Mouse (Mus musculus) embryonic facial prominence, embryonic 12.5 days (tissue): ENCODE measurements around the gene Pgpep1. TPM values are rescaled to one million over a fixed set of nuclear protein-coding genes. Genes with fewer than 3 reads are reported as not detected.

Source experiments
- ATAC-seq: fragments of 200-750 bp; cut with Nextera tagmentation; 2 replicates; pipeline ENCODE4 v1.8.0; 2017; ENCODE audit not compliant: insufficient number of reproducible peaks, insufficient read depth, low FRiP score, low TSS enrichment
- H3K27ac ChIP-seq: fragments of 300-500 bp; sonication (generic); 2 replicates; pipeline ENCODE4 v1.5.1; 2016; ENCODE audit warnings: mild to moderate bottlenecking
- H3K27me3 ChIP-seq: fragments of 300-500 bp; sonication (generic); 2 replicates; pipeline ENCODE4 v1.6.1; 2016; ENCODE audit warnings: mild to moderate bottlenecking, moderate library complexity
- H3K36me3 ChIP-seq: fragments of 300-500 bp; sonication (generic); 2 replicates; pipeline ENCODE4 v1.6.1; 2016; ENCODE audit warnings: mild to moderate bottlenecking
- H3K4me1 ChIP-seq: fragments of 300-500 bp; sonication (generic); 2 replicates; pipeline ENCODE4 v1.6.1; 2016
- H3K4me2 ChIP-seq: fragments of 300-500 bp; sonication (generic); replicated peaks from 2 replicates; pipeline ENCODE4 v1.6.1; 2016; ENCODE audit warnings: mild to moderate bottlenecking, moderate library complexity
- H3K4me3 ChIP-seq: fragments of 300-500 bp; sonication (generic); 2 replicates; pipeline ENCODE4 v1.5.1; 2016; ENCODE audit warnings: mild to moderate bottlenecking
- H3K9ac ChIP-seq: fragments of 300-500 bp; sonication (generic); 2 replicates; pipeline ENCODE4 v1.6.1; 2016; ENCODE audit warnings: mild to moderate bottlenecking, moderate library complexity
- H3K9me3 ChIP-seq: fragments of 300-500 bp; sonication (generic); 2 replicates; pipeline ENCODE4 v1.6.1; 2016; ENCODE audit warnings: mild to moderate bottlenecking, moderate library complexity
- WGBS: fragments of 180-500 bp; shearing (Covaris S2); methylation state at CpG from one replicate; pipeline ENCODE4 v1.1.7; 2016; 5-methylcytosine and 5-hydroxymethylcytosine counted together
- polyA plus RNA-seq: library from polyadenylated mRNA; unstranded; fragments of >200 nt; fragmentation: Nextera tagmentation; extraction: Ambion mirVana; gene quantifications from 2 replicates; pipeline ENCODE4 v1.2.1, GENCODE M21; 2016

Pgpep1 gene
- polyA plus RNA-seq, 1 experiment from 2014 or later: 59.5 TPM

DNA sequence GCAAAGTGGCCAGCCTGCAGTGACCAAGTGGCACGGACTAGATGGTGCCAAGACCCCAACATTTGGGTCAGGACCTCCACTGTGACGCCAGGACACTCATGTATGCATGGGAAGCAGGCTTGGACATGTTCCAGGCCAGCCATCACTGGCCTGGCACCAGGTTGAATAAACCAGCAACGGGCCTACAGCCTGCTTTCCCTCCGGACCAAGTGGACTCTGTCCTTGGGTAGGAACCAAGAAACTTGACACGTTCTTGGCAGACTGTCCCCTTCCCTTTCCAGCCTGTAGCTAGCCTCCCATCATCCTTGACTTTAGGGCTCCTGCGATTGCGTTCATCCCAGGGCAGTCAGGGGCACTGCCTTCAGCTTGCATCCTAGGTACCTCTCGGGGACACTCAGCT lies 27.4 kb upstream of the Pgpep1 start:
- Histone ChIP-seq H3K4me2 (no peak overlapping the region), H3K36me3 (0 out of 2 replicates have a peak, but pooled peaks cover 6% of the 10 kb centered on the region), H3K27ac (no peak overlapping the region; the same call in 1 of the 2 replicates), H3K4me3 (no peak overlapping the region), H3K9me3 (no peaks in the 10 kb centered on the region), H3K9ac (no peak overlapping the region), H3K27me3 (no peaks in the 10 kb centered on the region), H3K4me1 (peaks cover 21% of the 10 kb centered on the region)
- no peak for ATAC-seq
- WGBS: 90% methylated on average over 8 of the region's 8 CpGs

DNA sequence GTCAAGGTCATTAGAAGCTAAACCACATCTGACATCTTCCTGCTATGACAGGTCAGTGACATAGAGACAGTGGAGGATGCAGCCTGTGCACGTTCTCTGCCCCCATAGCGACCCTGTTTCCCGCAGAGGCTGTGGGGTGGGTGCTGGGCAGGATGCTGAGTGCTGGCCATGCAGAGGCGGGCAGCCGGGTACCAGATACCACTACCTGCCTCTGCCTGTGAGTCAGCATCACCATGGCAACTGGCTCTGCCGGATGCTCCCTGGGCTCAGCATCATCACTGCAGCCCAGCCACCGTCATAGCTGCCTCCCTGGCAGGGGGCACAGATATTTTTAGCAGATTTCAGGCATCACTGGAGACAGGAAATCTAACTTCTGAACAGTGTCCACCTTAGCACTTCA lies 24.1 kb upstream of the Pgpep1 start:
- no peak overlapping the region for H3K4me2 ChIP-seq
- no peak overlapping the region for H3K27ac ChIP-seq
- no peak for ATAC-seq
- peaks cover 18% of the 10 kb centered on the region; the same call in 1 of the 2 replicates for H3K36me3 ChIP-seq
- H3K27me3 ChIP-seq: no peaks in the 10 kb centered on the region
- H3K9ac ChIP-seq: no peak overlapping the region
- no peak overlapping the region for H3K4me3 ChIP-seq
- WGBS: 48% methylated on average over 7 of the region's 7 CpGs
- H3K4me1 ChIP-seq: peaks cover 9% of the 10 kb centered on the region
- H3K9me3 ChIP-seq: no peaks in the 10 kb centered on the region

DNA sequence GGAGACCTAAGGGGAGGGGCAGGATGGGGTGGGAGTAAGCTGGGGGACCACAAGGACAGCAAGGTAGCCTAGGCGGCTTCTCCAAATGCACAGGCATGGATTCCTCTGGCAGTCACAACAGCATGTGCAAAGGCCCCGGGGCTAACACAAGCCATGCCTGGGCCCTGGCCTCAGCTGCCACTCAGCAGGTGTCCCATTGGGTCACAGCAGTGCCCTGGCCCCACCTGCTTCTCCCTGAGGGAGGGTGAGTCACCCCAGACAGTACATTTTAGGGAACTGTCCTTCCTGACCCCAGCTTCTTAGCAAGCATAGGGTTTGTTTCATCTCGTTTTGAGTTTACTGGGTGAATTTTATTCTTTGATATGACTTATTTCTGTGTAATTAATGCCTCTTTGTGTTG lies 22.5 kb upstream of the Pgpep1 start:
- H3K4me1 ChIP-seq: peaks cover 9% of the 10 kb centered on the region
- ATAC-seq: no peak
- peak overlapping the region; percentile 39 for H3K4me2 ChIP-seq
- no peaks in the 10 kb centered on the region for H3K9me3 ChIP-seq
- 0 out of 2 replicates have a peak overlapping the region, but pooled peaks have one; percentile 6 for H3K4me3 ChIP-seq
- H3K27me3 ChIP-seq: no peaks in the 10 kb centered on the region
- H3K9ac ChIP-seq: peak overlapping the region; percentile 47
- peak overlapping the region; percentile 30; the same call in 1 of the 2 replicates for H3K27ac ChIP-seq
- H3K36me3 ChIP-seq: peaks cover 34% of the 10 kb centered on the region
- WGBS: 51% methylated on average over 3 of the region's 3 CpGs

DNA sequence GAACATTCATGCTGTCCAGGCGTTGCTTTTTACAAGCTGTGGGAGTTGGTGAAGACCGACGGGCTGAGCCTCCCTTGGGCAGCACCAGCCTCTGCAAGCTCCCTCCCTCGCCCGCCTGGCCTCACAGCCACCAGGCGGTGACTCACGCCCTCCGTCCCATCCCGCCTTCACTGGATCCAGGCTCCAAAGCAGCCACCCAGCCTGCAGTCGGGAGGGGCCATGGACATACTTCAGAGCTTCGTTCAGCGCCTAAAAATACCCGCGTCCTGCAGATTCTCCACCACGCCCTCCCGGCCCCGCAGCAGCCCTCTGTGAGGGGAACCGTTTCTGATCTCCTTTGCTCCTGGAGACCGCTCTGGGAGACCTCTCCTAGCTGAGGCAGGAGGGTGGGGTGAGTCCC lies 22.0 kb upstream of the Pgpep1 start:
- Histone ChIP-seq H3K4me1 (peaks cover 9% of the 10 kb centered on the region), H3K27me3 (no peaks in the 10 kb centered on the region), H3K36me3 (peaks cover 39% of the 10 kb centered on the region), H3K4me3 (0 out of 2 replicates have a peak overlapping the region, but pooled peaks have one; percentile 6), H3K4me2 (peak overlapping the region; percentile 39), H3K9ac (peak overlapping the region; percentile 47), H3K9me3 (no peaks in the 10 kb centered on the region), H3K27ac (peak overlapping the region; percentile 30; the same call in 1 of the 2 replicates)
- ATAC-seq: no peak
- 2% methylated on average over 19 of the region's 19 CpGs for WGBS

DNA sequence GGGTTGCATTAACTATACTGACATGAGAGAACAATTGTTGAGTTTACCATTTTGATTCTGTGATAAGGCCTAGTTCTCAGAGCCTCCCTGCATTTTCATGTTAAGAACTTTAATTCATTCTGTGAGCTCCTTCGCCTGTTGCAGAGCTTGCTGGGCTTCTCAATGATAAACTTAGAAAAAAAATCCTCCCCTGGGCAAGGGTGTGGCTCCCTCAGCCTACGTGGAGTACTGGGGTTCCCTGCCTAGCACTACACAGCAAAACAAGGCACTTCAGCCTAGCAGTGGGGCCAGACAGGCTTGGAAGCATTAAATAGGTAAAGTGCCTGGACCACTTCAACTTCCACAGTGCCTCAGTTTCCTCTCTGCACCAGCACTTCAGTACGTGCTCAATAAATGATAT lies 21.2 kb upstream of the Pgpep1 start:
- H3K4me3 ChIP-seq: no peak overlapping the region
- no peak overlapping the region for H3K27ac ChIP-seq
- H3K9me3 ChIP-seq: no peaks in the 10 kb centered on the region
- H3K4me1 ChIP-seq: peaks cover 9% of the 10 kb centered on the region
- no peak for ATAC-seq
- whole genome bisulfite sequencing: 66% methylated on average over 3 of the region's 3 CpGs
- H3K36me3 ChIP-seq: peaks cover 37% of the 10 kb centered on the region
- H3K9ac ChIP-seq: no peak overlapping the region
- no peak overlapping the region for H3K4me2 ChIP-seq
- H3K27me3 ChIP-seq: no peaks in the 10 kb centered on the region

DNA sequence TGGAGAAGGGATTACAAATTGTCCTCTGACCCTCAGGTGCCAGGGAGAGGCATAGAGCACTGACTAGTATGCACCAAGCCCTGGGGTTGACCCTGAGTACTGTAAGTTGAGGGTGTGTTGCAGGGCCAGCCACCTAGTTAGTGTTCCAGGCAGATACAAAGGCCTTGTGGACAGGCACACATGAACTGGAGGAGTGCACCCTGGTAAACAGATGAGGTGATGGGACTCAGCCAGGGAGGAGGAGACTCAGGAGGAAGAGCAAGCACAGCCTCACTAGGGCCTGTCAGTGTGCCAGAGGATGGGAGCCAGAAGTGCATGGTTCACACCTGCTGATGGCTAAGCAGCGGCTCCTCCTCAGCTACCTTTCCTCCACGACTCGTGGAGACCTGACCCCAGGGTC lies 19.9 kb upstream of the Pgpep1 start:
- 85% methylated on average over 3 of the region's 3 CpGs for WGBS
- Histone ChIP-seq H3K27me3 (no peaks in the 10 kb centered on the region), H3K4me2 (no peak overlapping the region), H3K4me3 (no peak overlapping the region), H3K9me3 (no peaks in the 10 kb centered on the region), H3K36me3 (peaks cover 34% of the 10 kb centered on the region), H3K4me1 (peaks cover 12% of the 10 kb centered on the region), H3K27ac (no peak overlapping the region), H3K9ac (no peak overlapping the region)
- ATAC-seq: no peak

DNA sequence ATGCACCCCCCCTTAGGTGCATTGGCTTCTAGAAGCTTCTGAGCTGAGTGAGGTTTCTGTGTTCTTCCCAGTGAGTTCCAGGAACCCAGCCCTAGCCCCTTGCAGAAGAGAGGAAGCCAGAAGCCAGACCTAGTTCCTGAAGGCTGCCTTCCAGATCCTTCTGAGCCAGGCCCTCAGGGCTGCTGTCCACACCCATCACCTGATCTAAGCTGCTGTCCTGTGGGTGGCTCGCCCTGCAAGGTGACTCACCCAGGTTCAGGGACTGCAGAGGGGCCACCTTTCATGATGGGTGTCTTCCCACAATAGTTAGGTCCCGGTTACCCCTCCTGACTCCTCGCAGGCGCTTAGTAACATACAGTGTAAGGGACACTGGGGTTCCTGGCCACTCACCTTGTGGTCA lies 19.2 kb upstream of the Pgpep1 start:
- no peaks in the 10 kb centered on the region for H3K9me3 ChIP-seq
- no peak for ATAC-seq

DNA sequence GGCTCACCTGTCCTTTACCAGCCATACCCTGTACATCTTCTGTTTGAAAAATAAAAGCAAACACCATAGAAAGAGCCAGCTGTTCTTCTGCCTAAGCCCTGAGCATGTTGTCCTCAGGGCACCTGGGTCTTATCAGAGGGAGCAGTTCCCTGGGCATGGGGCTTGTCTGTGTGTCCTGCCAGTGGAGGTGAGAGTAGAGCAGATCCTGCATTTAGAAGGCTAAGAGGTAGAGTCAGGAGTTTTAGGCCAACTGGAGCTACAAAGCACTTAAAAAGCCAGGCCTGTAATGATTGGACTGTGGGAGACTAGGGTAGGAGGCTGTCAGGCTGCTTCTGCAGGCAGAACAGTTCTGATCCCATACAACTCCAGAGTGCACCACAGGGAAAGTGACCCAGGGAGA lies 18.5 kb upstream of the Pgpep1 start:
- no peaks in the 10 kb centered on the region for H3K27me3 ChIP-seq
- H3K9me3 ChIP-seq: no peaks in the 10 kb centered on the region
- peaks cover 34% of the 10 kb centered on the region for H3K36me3 ChIP-seq
- peaks cover 22% of the 10 kb centered on the region for H3K4me1 ChIP-seq
- ATAC-seq: no peak
- H3K4me2 ChIP-seq: no peak overlapping the region
- no peak overlapping the region for H3K9ac ChIP-seq
- H3K27ac ChIP-seq: no peak overlapping the region
- no peak overlapping the region for H3K4me3 ChIP-seq

More for the DNA sequence above, 19.2 kb upstream of the Pgpep1 start:
- Histone ChIP-seq H3K27me3 (no peaks in the 10 kb centered on the region), H3K4me1 (peaks cover 16% of the 10 kb centered on the region), H3K27ac (no peak overlapping the region), H3K4me2 (no peak overlapping the region), H3K9ac (no peak overlapping the region), H3K4me3 (no peak overlapping the region), H3K36me3 (peaks cover 34% of the 10 kb centered on the region)
- WGBS: 88% methylated on average over 4 of the region's 4 CpGs

DNA sequence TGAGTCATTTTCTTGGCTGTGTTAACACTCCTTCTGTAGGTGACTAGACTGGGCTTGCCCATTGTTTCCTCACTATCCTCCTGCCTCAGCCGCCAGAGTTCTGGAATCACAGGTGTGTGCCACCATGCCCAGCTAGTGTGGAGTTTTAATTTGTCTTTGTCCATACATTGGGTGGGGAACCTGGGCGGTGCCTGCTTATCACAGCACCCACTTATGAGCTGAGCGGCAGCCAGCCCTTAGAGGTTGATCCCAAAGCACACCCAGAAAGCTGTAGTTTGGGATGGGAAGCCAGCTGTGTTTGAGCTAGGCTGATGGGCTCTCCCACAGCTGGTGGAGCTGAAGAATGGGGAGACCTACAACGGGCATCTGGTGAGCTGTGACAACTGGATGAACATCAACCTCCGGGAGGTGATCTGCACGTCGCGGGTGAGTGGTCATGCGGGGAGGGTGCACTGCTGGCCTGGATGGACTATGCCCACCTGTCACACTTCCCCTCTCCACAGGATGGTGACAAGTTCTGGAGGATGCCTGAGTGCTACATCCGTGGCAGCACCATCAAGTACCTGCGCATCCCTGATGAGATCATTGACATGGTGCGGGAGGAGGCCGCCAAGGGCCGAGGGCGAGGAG lies 17.4 kb upstream of the Pgpep1 start:
- H3K9ac ChIP-seq: no peak overlapping the region
- no peak overlapping the region for H3K4me3 ChIP-seq
- H3K36me3 ChIP-seq: peaks cover 34% of the 10 kb centered on the region
- H3K4me1 ChIP-seq: peaks cover 20% of the 10 kb centered on the region
- H3K27me3 ChIP-seq: no peaks in the 10 kb centered on the region
- H3K9me3 ChIP-seq: no peaks in the 10 kb centered on the region
- ATAC-seq: no peak
- no peak overlapping the region for H3K27ac ChIP-seq
- H3K4me2 ChIP-seq: no peak overlapping the region
- WGBS: 95% methylated on average over 15 of the region's 15 CpGs

DNA sequence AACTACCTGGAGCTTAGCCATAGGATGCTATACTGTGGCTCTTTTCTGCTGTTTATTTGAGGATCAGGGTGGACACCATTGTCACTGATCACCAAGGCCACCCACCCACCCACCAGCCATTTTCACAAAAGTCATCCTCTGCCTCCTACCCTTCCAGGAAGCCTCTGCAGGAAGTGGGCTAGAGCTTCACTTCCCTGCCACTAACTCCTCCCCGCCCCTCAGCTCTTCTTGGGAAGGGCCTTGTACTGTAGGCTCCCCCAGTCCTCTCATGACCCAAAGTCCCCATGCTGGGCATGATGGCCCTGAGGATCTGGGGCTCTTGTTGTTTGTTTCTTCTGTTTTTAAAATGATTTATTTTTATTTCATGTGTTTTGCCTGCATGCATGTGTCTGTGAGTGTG lies 15.1 kb upstream of the Pgpep1 start:
- H3K9me3 ChIP-seq: no peaks in the 10 kb centered on the region
- WGBS: 88% methylated on average over 1 of the region's 1 CpGs
- no peak overlapping the region for H3K27ac ChIP-seq
- no peaks in the 10 kb centered on the region for H3K27me3 ChIP-seq
- no peak for ATAC-seq
- no peak overlapping the region for H3K4me2 ChIP-seq
- peaks cover 32% of the 10 kb centered on the region for H3K36me3 ChIP-seq
- H3K4me3 ChIP-seq: no peak overlapping the region
- H3K9ac ChIP-seq: no peak overlapping the region
- peaks cover 13% of the 10 kb centered on the region for H3K4me1 ChIP-seq

DNA sequence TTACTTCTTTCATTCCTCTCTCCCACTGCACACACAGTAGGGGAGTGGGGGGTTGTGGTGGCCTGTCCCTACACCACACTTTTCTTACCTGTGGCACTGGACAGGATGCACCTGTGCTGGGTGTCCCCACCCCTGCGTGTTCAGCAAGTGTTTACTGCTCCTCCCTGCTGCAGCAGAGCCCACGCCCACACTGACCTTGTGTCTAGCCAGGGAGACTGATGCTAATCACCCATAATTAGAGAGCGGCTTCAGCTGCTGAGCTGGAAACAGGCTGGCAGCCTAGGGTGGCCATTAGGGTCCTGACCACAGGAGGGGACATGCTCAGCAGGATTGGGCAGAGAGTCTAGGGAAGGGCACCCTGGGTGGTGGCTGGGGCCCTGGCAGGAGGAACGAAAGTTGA lies 14.5 kb upstream of the Pgpep1 start:
- no peak overlapping the region for H3K9ac ChIP-seq
- ATAC-seq: no peak
- H3K4me1 ChIP-seq: peaks cover 13% of the 10 kb centered on the region
- H3K4me3 ChIP-seq: peak overlapping the region; percentile 62; the same call in 1 of the 2 replicates
- 54% methylated on average over 4 of the region's 4 CpGs for WGBS
- H3K27me3 ChIP-seq: no peaks in the 10 kb centered on the region
- H3K9me3 ChIP-seq: no peaks in the 10 kb centered on the region
- peak overlapping the region; percentile 92 for H3K27ac ChIP-seq
- H3K4me2 ChIP-seq: peak overlapping the region; percentile 57; the same call in 1 of the 2 replicates
- H3K36me3 ChIP-seq: peaks cover 26% of the 10 kb centered on the region

DNA sequence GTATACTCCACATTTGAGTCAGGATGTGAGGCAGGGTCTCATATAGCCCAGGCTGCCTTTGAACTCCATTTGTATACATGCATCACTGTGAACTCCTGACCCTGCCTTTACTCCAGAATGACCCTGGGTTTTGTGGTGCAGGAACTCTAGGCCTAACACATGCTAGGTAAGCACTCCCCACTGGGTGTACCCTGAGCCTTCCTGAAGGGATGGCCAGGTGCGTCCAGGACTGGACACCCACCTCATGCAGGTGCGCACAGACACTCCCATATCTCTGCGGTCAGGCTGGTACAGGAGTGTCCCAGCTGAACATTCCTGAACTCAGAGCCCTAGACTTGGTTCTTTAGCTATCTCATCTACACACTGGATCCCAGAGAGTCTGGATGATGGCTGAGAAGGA lies 13.9 kb upstream of the Pgpep1 start:
- 88% methylated on average over 3 of the region's 3 CpGs for WGBS
- Histone ChIP-seq H3K4me3 (peak overlapping the region; percentile 62), H3K36me3 (peaks cover 20% of the 10 kb centered on the region), H3K9me3 (no peaks in the 10 kb centered on the region), H3K9ac (peak overlapping the region; percentile 70), H3K27ac (peak overlapping the region; percentile 92), H3K27me3 (no peaks in the 10 kb centered on the region), H3K4me1 (peaks cover 13% of the 10 kb centered on the region), H3K4me2 (peak overlapping the region; percentile 57)
- 0 out of 2 replicates have a peak, but pooled peaks have one; percentile 16 for ATAC-seq
